Mouse (Mus musculus) gastrocnemius, adult 2 months (tissue): Measurements from ENCODE around the gene Shc4. TPM values are rescaled to one million over a fixed set of nuclear protein-coding genes. Genes with fewer than 3 reads are reported as not detected.
A peak's percentile ranks its signal among the peaks of the same experiment; 100 is the strongest.

Experiments used
- DNase-seq: peaks from one replicate; pipeline ENCODE4 v3.0.0; 2022
- H3K27ac ChIP-seq: fragments of 200-600 bp; 2 replicates; pipeline ENCODE4 v1.8.1; 2022; ENCODE audit warnings: mild to moderate bottlenecking
- H3K4me3 ChIP-seq: fragments of 200-600 bp; 2 replicates; pipeline ENCODE4 v1.8.1; 2022; ENCODE audit warnings: mild to moderate bottlenecking, moderate library complexity
- CTCF ChIP-seq: fragments of 200-600 bp; IDR thresholded peaks from 2 replicates; pipeline ENCODE4 v1.8.1; 2022; ENCODE audit warnings: antibody characterized with exemption, mild to moderate bottlenecking, moderate library complexity
- intact Hi-C: fragments of 180-260 bp; cut with DNase I; formaldehyde crosslinking; loops from one replicate; pipeline ENCODE4 v1.15.1; 2025
- total RNA-seq, 2 experiments: library from RNA; stranded (reverse); gene quantifications; 2 replicates each; pipeline ENCODE4 v1.2.3; 2021

Gene Shc4
- total RNA-seq, 2 experiments from 2014 or later = 0.33 to 0.75 TPM

DNA sequence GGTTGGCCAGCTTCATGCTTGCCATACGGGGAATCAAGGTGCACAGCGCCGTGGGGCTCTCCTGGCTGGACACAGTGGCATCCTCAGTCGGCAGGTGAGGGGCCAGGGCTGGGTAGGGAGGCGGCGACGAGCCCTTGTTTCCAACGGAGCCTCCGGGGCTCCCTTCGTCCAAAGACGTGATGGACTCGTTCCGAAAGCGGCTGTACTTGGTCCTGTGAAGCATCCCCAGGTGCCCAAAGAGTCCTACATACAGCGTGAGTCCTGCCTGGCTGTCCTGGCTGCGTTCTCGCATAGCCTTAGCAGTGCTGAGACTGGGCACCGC, 901 bp downstream of the Shc4 start:
- Histone ChIP-seq H3K27ac (peak overlapping the region; percentile 43; the same call in 1 of the 2 replicates), H3K4me3 (peak overlapping the region; percentile 73)
- DNase-seq = no peak
- intact Hi-C loops = loop anchor here (10.0 kb wide), 1 partner anchor 458 kb away; no protein-coding TSS in a partner anchor
- no peak for TF ChIP-seq CTCF

GRCm38 (mm10) chr2:125716599-125716998, 7.3 kb downstream of the Shc4 start:
- Histone ChIP-seq H3K27ac (no peak overlapping the region), H3K4me3 (no peak overlapping the region)
- no peak for TF ChIP-seq CTCF
- DNase-seq = no peak
- intact Hi-C loops = no loop called here

DNA sequence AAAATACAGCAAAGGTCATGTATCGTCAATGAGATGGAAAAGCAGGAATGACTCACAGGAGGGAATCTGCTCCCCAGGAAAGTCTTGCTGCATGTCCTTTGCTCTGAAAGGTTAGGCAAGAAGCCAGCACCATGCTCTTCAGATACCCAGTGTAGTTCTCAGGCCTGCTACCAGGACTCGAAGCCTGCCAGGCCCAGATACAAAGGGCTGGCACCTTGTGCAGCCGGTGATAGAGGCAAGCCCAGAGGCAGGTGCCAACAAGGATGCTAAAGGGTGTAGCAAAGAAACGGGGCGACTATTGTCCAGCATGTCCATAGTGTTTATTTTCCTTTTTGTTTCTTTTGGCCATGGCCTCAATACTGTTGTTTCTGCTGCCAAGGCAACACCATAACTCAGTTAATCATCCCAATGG, 17.4 kb downstream of the Shc4 start:
- TF ChIP-seq CTCF = no peak
- Histone ChIP-seq H3K4me3 (no peak overlapping the region), H3K27ac (no peak overlapping the region)
- DNase-seq = no peak
- intact Hi-C loops = no loop called here

GRCm38 (mm10) chr2:125704907-125705631, 18.9 kb downstream of the Shc4 start:
- H3K4me3 ChIP-seq = no peak overlapping the region
- TF ChIP-seq CTCF = no peak
- no peak for DNase-seq
- H3K27ac ChIP-seq = no peak overlapping the region
- intact Hi-C loops = no loop called here

DNA sequence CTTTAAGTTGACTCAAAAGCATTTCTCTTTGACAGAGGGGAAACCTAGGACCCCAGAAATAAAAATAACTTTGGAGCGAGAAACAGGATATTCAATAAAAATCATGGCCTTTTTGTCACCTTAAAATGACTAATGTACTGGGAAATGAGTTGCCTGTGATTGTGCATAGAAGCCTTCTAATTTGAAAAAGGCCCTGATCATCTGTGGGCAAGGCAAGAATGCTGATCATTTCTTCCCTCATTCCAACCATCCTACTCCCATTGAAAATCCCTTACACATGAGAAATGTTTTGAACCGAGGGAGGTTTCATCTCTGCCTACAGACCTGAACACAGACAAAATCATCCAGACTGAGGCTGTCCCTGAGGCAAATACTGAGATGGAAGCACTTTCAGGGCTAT, 21.1 kb downstream of the Shc4 start:
- no peak overlapping the region; the same call in 1 of the 2 replicates for H3K27ac ChIP-seq
- no peak overlapping the region for H3K4me3 ChIP-seq
- intact Hi-C loops = no loop called here
- no peak for TF ChIP-seq CTCF
- DNase-seq = no peak

- Histone ChIP-seq H3K27ac (no peak overlapping the region; the same call in 1 of the 2 replicates), H3K4me3 (no peak overlapping the region)
- intact Hi-C loops = no loop called here
- no peak for DNase-seq
- no peak for TF ChIP-seq CTCF
These were observed 22.3 kb downstream of the Shc4 start for GRCm38 (mm10) chr2:125701606-125702005.

GRCm38 (mm10) chr2:125696219-125696618, 27.7 kb downstream of the Shc4 start:
- peak; percentile 34 for DNase-seq
- intact Hi-C loops = no loop called here
- TF ChIP-seq CTCF = no peak
- Histone ChIP-seq H3K27ac (peak overlapping the region; percentile 20; the same call in 1 of the 2 replicates), H3K4me3 (no peak overlapping the region)

DNA sequence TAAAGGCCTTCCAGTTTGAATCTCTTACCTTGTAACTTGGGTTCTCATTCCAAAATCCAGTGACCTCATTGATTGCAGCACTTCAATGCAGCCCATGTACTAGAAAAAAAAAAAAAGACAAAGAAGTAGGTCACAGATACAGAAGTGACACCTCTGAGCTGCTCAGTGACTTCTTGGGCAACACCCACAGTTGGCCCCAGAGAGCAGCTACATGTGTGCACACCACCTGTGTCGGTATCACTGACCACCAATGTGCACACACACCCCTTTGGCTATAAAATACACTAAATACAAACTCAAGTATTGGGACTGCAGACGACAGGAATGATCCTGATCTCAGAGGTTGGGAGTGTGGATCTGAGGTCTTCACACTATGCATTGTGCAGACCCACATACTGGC, 29.1 kb downstream of the Shc4 start:
- intact Hi-C loops = no loop called here
- Histone ChIP-seq H3K4me3 (no peak overlapping the region), H3K27ac (no peak overlapping the region)
- no peak for DNase-seq
- TF ChIP-seq CTCF = no peak

GRCm38 (mm10) chr2:125692010-125692409, 31.9 kb downstream of the Shc4 start:
- TF ChIP-seq CTCF = no peak
- intact Hi-C loops = no loop called here
- no peak for DNase-seq
- H3K27ac ChIP-seq = no peak overlapping the region
- H3K4me3 ChIP-seq = no peak overlapping the region

DNA sequence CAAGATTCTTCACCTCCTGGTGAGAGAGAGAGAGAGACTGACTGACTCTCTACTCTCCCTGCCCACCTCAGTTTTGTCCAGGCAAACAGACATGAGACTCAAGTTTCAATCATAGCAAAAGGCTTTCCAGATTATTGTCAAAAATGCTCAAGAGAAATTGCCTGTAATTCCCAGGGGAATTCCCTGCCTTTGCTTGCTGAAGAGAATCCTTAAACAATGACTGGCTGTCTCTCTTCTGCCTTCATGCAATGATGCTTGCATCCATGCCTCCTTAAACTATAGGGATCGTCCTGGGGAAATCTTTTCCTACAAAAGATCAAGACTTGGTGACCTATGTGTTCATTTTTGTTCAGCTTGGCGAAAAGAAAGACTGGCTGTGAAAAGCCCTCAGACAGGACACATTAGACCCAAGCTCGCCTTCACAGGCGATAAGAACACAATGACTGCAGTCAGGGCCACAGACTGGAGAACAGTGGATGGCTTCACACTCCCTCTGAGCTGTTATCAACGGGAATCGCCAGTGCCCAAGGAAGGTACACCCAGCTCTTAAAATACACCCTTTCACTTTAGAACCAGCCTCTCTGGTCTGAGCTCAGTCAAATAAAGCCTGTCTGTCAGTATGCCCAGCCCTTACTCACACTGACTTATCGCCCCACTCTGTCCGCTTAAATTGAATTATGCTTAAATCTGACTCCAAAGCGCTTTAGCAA, 38.4 kb downstream of the Shc4 start:
- DNase-seq = no peak
- Histone ChIP-seq H3K27ac (peak overlapping the region; percentile 10), H3K4me3 (no peak overlapping the region)
- intact Hi-C loops = no loop called here
- TF ChIP-seq CTCF = no peak

GRCm38 (mm10) chr2:125684559-125685440, 39.1 kb downstream of the Shc4 start:
- intact Hi-C loops = no loop called here
- peak overlapping the region; percentile 10 for H3K27ac ChIP-seq
- no peak for TF ChIP-seq CTCF
- DNase-seq = no peak
- H3K4me3 ChIP-seq = no peak overlapping the region

DNA sequence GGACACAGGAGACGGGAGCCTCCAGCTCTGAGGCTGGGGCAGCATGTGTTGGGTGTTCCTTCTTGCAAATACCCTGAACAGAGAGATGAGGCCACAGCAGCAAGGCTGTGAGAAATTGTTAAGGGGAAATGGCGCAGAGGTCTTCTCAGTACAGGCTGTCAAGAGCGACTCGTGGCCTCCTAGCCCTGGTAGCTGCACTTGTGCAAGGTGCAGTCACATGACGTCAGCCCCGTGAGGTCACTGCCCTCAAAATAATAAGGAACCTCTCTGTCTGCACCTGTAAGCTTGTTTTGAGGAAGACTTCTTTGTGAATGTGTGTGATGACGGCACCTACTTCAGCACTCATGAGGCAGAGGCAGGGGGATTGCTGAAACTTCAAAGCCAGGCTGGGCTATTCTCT, 40.1 kb downstream of the Shc4 start:
- TF ChIP-seq CTCF = no peak
- no peak for DNase-seq
- Histone ChIP-seq H3K27ac (no peak overlapping the region), H3K4me3 (no peak overlapping the region)
- intact Hi-C loops = no loop called here

DNA sequence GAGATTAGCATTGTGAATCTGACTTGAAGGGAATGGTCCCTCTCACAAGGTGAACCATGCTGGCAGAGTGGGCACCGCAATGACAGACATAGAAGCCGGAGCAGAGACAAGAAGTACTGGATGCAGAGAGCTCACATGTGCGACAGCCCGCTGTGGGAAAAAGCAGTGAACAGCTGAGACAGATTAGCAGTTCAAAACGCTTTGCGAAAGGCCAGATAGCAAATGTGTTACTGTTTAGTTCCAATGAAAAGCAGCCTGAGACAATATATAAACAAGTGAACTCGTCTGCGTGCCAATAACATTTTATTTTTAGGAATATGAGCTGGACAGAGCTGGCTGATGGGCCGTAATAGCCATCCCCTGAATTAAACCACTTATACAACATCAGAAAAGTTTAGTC, 42.1 kb downstream of the Shc4 start:
- intact Hi-C loops = no loop called here
- no peak overlapping the region for H3K4me3 ChIP-seq
- H3K27ac ChIP-seq = peak overlapping the region; percentile 24; the same call in 1 of the 2 replicates
- DNase-seq = no peak
- no peak for TF ChIP-seq CTCF
